Mouse (Mus musculus) kidney, adult 2 months (tissue): Measurements from ENCODE around the gene Dnpep. TPM values are rescaled to one million over a fixed set of nuclear protein-coding genes. Genes with fewer than 3 reads are reported as not detected.
A peak's percentile ranks its signal among the peaks of the same experiment; 100 is the strongest.

ENCODE experiments used
- DNase-seq: peaks from one replicate; pipeline ENCODE4 v3.0.0; 2021
- H3K27ac ChIP-seq: fragments of 200-500 bp; 2 replicates; pipeline ENCODE4 v1.5.1; 2012; ENCODE audit warnings: low read depth, low read length, control low read depth, inconsistent platforms; ENCODE audit not compliant: insufficient read depth
- H3K27me3 ChIP-seq: fragments of 200-500 bp; replicated peaks from 2 replicates; pipeline ENCODE4 v1.6.1; 2012; ENCODE audit warnings: mild to moderate bottlenecking, moderate library complexity, low read length, inconsistent platforms; ENCODE audit not compliant: control insufficient read depth, insufficient read depth
- H3K36me3 ChIP-seq: fragments of 200-500 bp; 2 replicates; pipeline ENCODE4 v1.6.1; 2012; ENCODE audit warnings: mild to moderate bottlenecking, moderate library complexity, low read length, inconsistent platforms; ENCODE audit not compliant: control insufficient read depth, insufficient read depth
- H3K4me1 ChIP-seq: fragments of 200-500 bp; 2 replicates; pipeline ENCODE4 v1.6.1; 2011; ENCODE audit warnings: low read length; ENCODE audit not compliant: control insufficient read depth, insufficient read depth
- H3K4me3 ChIP-seq: fragments of 200-500 bp; 2 replicates; pipeline ENCODE4 v1.5.1; 2011; ENCODE audit warnings: mild to moderate bottlenecking, low read depth, low read length, control low read depth; ENCODE audit not compliant: insufficient read depth
- CTCF ChIP-seq: fragments of 200-500 bp; conservative IDR thresholded peaks from 2 replicates; pipeline ENCODE4 v1.5.1; 2011; ENCODE audit warnings: low read depth, mild to moderate bottlenecking, control low read depth, low read length, moderate library complexity, mixed read lengths; ENCODE audit not compliant: insufficient read depth, insufficient read length
- POLR2A ChIP-seq: fragments of 200-500 bp; IDR thresholded peaks from one replicate; pipeline ENCODE4 v1.6.1; 2011; ENCODE audit warnings: low read depth, low read length, control low read depth
- WGBS: fragments of 180-500 bp; shearing (Covaris S2); methylation state at CpG from one replicate; pipeline ENCODE4 v1.1.7; 2018; 5-methylcytosine and 5-hydroxymethylcytosine counted together
- polyA plus RNA-seq: library from polyadenylated mRNA; depleted of rRNA; stranded (reverse); fragments of >200 nt; gene quantifications from 2 replicates; pipeline ENCODE4 v1.2.3, GENCODE M21; 2012; rRNA removed

Gene Dnpep
- polyA plus RNA-seq, 1 experiment, result 117 TPM

GRCm38 (mm10) chr1:75264091-75264880, 53.5 kb downstream of the Dnpep start, which contains the start of gene Ptprn:
TSS of gene Ptprn (minus strand) at chr1:75264502.
- WGBS, result 13% methylated on average over 32 of the region's 32 CpGs
- H3K27ac ChIP-seq, result no peak within 1 kb of the TSS
- H3K4me3 ChIP-seq, result no peak within 1 kb of the TSS
- no peak for DNase-seq
- no peaks in the 10 kb centered on the region for H3K36me3 ChIP-seq
- 0 out of 2 replicates have a peak, but pooled peaks cover 4% of the 10 kb centered on the region for H3K27me3 ChIP-seq
- no peaks in the 10 kb centered on the region for H3K4me1 ChIP-seq
- TF ChIP-seq CTCF, result no peak

DNA sequence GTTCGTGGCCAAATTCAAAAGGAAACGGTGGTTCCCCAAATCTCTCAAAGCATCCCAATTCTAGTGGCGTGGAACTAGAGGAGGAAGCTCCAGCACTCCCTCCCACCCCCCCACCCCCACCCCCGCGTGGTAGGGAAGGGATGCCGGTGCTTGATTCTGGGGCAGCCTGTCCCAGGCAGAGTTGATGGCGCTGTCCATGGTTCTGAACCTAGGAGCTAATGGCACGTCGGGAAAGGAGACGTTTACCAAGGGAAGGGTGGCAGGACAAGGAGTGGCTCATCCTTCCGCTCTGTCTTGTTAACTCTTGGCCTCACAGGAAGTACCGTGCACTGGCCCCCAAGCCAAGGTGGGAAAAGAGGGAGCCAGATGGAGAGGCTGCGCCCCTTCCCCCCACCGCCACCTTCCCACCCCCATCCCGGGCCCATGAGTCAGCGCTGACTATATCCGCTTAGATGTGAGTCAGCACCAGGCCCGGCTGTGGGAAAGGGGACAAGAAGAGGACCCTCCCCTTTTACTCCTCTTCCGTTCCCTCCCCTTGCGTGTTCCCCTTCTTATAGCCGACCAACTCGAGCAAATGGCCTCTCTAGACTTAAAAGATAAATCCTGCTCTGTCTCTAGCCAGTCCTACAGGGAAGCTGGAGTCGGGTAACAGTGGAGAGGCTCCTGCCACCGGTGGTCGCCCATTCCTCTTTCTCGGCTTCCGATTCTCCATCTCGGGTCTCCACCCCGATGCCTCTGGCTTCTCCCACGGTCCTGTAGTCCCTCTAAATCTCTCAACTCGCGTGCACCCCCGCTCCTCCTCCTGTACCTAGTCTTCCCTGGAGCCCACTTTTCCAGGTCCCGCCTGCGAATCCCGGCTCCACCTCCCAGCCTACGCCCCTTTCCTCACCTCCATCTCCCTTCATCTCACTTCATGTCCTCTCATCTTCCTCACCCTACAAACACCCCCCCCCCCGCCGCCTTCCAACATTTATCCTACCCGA, 54.5 kb downstream of the Dnpep start:
- H3K4me1 ChIP-seq, result no peaks in the 10 kb centered on the region
- 0 out of 2 replicates have a peak, but pooled peaks cover 4% of the 10 kb centered on the region for H3K27me3 ChIP-seq
- H3K4me3 ChIP-seq, result no peak overlapping the region
- WGBS, result 2% methylated on average over 40 of the region's 40 CpGs
- DNase-seq, result peak; percentile 52
- TF ChIP-seq POLR2A (no peak), CTCF (no peak)
- H3K36me3 ChIP-seq, result no peaks in the 10 kb centered on the region
- no peak overlapping the region for H3K27ac ChIP-seq

DNA sequence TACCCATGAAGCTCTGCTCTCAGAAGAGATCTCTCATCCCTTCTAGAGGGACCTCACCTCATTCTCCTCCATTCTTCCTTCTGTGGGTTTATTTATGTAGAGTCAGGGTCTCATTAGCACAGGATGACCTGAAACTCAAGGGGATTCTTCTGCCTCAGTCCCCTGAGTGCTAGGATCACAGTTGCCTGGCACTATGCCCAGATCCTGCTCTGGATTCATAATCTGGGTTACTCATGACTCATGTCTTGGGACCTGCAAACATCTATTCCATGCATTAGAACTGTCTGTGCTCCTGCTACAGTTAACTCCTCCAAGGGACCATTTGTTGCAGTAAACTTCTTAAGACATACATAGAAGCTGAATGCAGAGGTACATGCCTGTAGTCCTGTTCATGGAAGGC, 56.5 kb downstream of the Dnpep start:
- DNase-seq, result no peak
- no peaks in the 10 kb centered on the region for H3K36me3 ChIP-seq
- 0 out of 2 replicates have a peak, but pooled peaks cover 4% of the 10 kb centered on the region for H3K27me3 ChIP-seq
- no peaks in the 10 kb centered on the region for H3K4me1 ChIP-seq
- no peak overlapping the region for H3K27ac ChIP-seq
- no peak overlapping the region for H3K4me3 ChIP-seq
- TF ChIP-seq POLR2A (no peak), CTCF (no peak)

Other genes starting within 250 kb of the Dnpep start
- 2.9 and 4.2 TPM in 2 replicates for gene Nhej1, start 192.8 kb downstream of the Dnpep start, polyA plus RNA-seq
- 12.8 and 25.2 TPM in 2 replicates for gene Slc23a3, start 184.1 kb downstream of the Dnpep start, polyA plus RNA-seq
- 67.7 and 70.8 TPM in 2 replicates for gene Cnppd1, start 175.3 kb downstream of the Dnpep start, polyA plus RNA-seq
- 225 and 237 TPM in 2 replicates for gene Retreg2, start 175.2 kb downstream of the Dnpep start, polyA plus RNA-seq
- 61.6 and 73.7 TPM in 2 replicates for gene Zfand2b, start 149.3 kb downstream of the Dnpep start, polyA plus RNA-seq
- 41.3 and 47.0 TPM in 2 replicates for gene Abcb6, start 137.6 kb downstream of the Dnpep start, polyA plus RNA-seq
- 14.5 and 17.0 TPM in 2 replicates for gene Ankzf1, start 125.8 kb downstream of the Dnpep start, polyA plus RNA-seq
- 67.5 and 86.5 TPM in 2 replicates for gene Atg9a, start 125.8 kb downstream of the Dnpep start, polyA plus RNA-seq
- gene Glb1l, start 107.2 kb downstream of the Dnpep start, polyA plus RNA-seq, result 118 and 146 TPM in 2 replicates
- gene Stk16, start 107.2 kb downstream of the Dnpep start, polyA plus RNA-seq, result 254 and 277 TPM in 2 replicates
- gene Tuba4a, start 98.1 kb downstream of the Dnpep start, polyA plus RNA-seq, result 213 and 301 TPM in 2 replicates
- gene A630095N17Rik, start 85.9 kb downstream of the Dnpep start, polyA plus RNA-seq, result not detected in 2 replicates
- gene Dnajb2, start 81.6 kb downstream of the Dnpep start, polyA plus RNA-seq, result 41.1 and 42.6 TPM in 2 replicates
- 0.53 and 0.81 TPM in 2 replicates for gene Ptprn, start 53.5 kb downstream of the Dnpep start, polyA plus RNA-seq
- gene Resp18, start 39.6 kb downstream of the Dnpep start, polyA plus RNA-seq, result 0.24 and 0.41 TPM in 2 replicates
- gene Des, start 42.3 kb upstream of the Dnpep start, polyA plus RNA-seq, result 17.0 and 32.1 TPM in 2 replicates
- gene Speg, start 57.3 kb upstream of the Dnpep start, polyA plus RNA-seq, result 34.6 and 43.9 TPM in 2 replicates
- 82.4 and 95.0 TPM in 2 replicates for gene Gmppa, start 117.9 kb upstream of the Dnpep start, polyA plus RNA-seq
- 0.05 and 0.08 TPM in 2 replicates for gene Asic4, start 132.4 kb upstream of the Dnpep start, polyA plus RNA-seq
- gene Chpf, start 161.3 kb upstream of the Dnpep start, polyA plus RNA-seq, result 31.6 and 51.9 TPM in 2 replicates
- gene Tmem198, start 161.5 kb upstream of the Dnpep start, polyA plus RNA-seq, result 1.3 and 1.8 TPM in 2 replicates
- 6.4 and 8.9 TPM in 2 replicates for gene Obsl1, start 188.5 kb upstream of the Dnpep start, polyA plus RNA-seq
- 3.9 and 6.5 TPM in 2 replicates for gene Inha, start 189.1 kb upstream of the Dnpep start, polyA plus RNA-seq
- 15.5 and 21.0 TPM in 2 replicates for gene Stk11ip, start 203.5 kb upstream of the Dnpep start, polyA plus RNA-seq
- gene Slc4a3, start 228.3 kb upstream of the Dnpep start, polyA plus RNA-seq, result 14.2 and 28.7 TPM in 2 replicates